Mouse (Mus musculus) brain, embryonic 14.5 days (tissue): ENCODE measurements around the gene Il17rd. TPM values are rescaled to one million over a fixed set of nuclear protein-coding genes. Genes with fewer than 3 reads are reported as not detected.

Experiments used
- DNase-seq: peaks from one replicate; pipeline ENCODE4 v3.0.0-alpha.2; 2011; ENCODE audit warnings: low read depth
- CTCF ChIP-seq: fragments of 200-500 bp; IDR thresholded peaks from 2 replicates; pipeline ENCODE4 v1.5.1; 2012; ENCODE audit warnings: inconsistent platforms, mild to moderate bottlenecking, moderate library complexity, borderline replicate concordance; ENCODE audit not compliant: insufficient read depth, insufficient read length; ENCODE audit errors: extremely low read depth
- POLR2A ChIP-seq: fragments of 200-500 bp; IDR thresholded peaks from 2 replicates; pipeline ENCODE4 v1.6.1; 2012; ENCODE audit warnings: mild to moderate bottlenecking, inconsistent platforms, borderline replicate concordance; ENCODE audit not compliant: poor library complexity, insufficient read depth, insufficient read length, severe bottlenecking; ENCODE audit errors: extremely low read depth
- polyA plus RNA-seq: library from polyadenylated mRNA; depleted of rRNA; stranded (reverse); fragments of >200 nt; gene quantifications from 2 replicates; pipeline ENCODE4 v1.2.3, GENCODE M21; 2012

Il17rd gene
- polyA plus RNA-seq, 1 experiment = 7.4 TPM

GRCm38 (mm10) chr14:27130676-27131075, 91.9 kb downstream of the Il17rd start:
- no peak for DNase-seq
- TF ChIP-seq CTCF (no peak), POLR2A (no peak)

GRCm38 (mm10) chr14:27131521-27131920, 92.8 kb downstream of the Il17rd start:
- DNase-seq = no peak
- TF ChIP-seq CTCF (no peak), POLR2A (no peak)

- no peak for TF ChIP-seq POLR2A
- no peak for TF ChIP-seq CTCF
- DNase-seq = peak; percentile 8
These were observed 100.2 kb downstream of the Il17rd start for GRCm38 (mm10) chr14:27138891-27139290.

GRCm38 (mm10) chr14:27139968-27140367, 101.2 kb downstream of the Il17rd start:
- TF ChIP-seq CTCF (no peak), POLR2A (no peak)
- DNase-seq = no peak

- DNase-seq = peak; percentile 1
- TF ChIP-seq POLR2A (no peak), CTCF (no peak)
These were observed 102.7 kb downstream of the Il17rd start for GRCm38 (mm10) chr14:27141486-27141885.

GRCm38 (mm10) chr14:27142680-27143079, 103.9 kb downstream of the Il17rd start:
- TF ChIP-seq POLR2A = no peak
- no peak for TF ChIP-seq CTCF

GRCm38 (mm10) chr14:27145171-27146045, 106.7 kb downstream of the Il17rd start:
- TF ChIP-seq POLR2A = no peak
- TF ChIP-seq CTCF = no peak
- peak; percentile 20 for DNase-seq

More at GRCm38 (mm10) chr14:27142680-27143079, 103.9 kb downstream of the Il17rd start:
- no peak for DNase-seq

GRCm38 (mm10) chr14:27147726-27148125, 109.0 kb downstream of the Il17rd start:
- TF ChIP-seq CTCF (no peak), POLR2A (no peak)
- DNase-seq = no peak

GRCm38 (mm10) chr14:27149401-27149800, 110.7 kb downstream of the Il17rd start:
- no peak for DNase-seq
- no peak for TF ChIP-seq CTCF

- TF ChIP-seq CTCF (no peak), POLR2A (no peak)
- no peak for DNase-seq
These were observed 111.4 kb downstream of the Il17rd start for GRCm38 (mm10) chr14:27150011-27150640.

GRCm38 (mm10) chr14:27151432-27151831, 112.7 kb downstream of the Il17rd start:
- no peak for TF ChIP-seq CTCF
- no peak for TF ChIP-seq POLR2A
- no peak for DNase-seq
